Mouse (Mus musculus): Measurements from ENCODE around the gene Lyve1. TPM values are rescaled to one million over a fixed set of nuclear protein-coding genes. Genes with fewer than 3 reads are reported as not detected.
A peak's percentile ranks its signal among the peaks of the same experiment; 100 is the strongest.
"Not testable (repeated sequence)": the region's sequence is repeated elsewhere in the genome, so short reads cannot be mapped to it uniquely, and the experiment has no call there.

The Lyve1 gene
- 1 to 10 TPM; 1.8 to 2.8 TPM for total RNA-seq (2021)
- long read RNA-seq, partial matches to known transcripts, result 0 of 3 reads
- long read RNA-seq, other reads (novel, unspliced or antisense), result 0 of 3 reads

DNA sequence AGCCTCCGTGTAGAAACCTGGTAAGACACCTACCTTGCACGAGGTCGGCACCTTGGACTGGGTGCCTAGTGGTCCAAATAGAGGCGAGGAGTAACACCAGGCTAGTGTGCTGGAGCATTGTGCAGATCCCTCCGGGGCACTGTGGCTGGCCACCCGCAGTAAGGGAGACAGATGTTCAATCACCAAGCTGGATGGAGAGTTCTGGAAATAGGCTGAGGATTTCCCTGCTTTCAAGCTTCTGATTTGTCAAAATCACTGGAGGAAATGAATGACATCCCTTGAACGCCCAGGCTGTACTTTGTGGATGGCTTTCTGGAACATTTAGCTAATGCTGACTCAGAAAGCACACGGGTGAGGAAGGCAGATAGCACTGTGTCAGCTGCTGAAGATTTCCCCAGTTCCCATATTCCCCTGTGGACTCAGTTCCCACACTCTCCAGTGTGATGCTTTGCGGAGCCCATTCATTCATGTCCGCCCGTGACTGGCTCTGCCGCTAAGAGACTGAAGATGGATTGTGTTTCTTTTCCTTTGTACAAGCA is at the start of gene Lyve1:
Gene Lyve1 (minus strand): TSS at position 489 of the 539 bp plus-strand sequence.
- no peak for DNase-seq (ENCODE audit: low spot score in 2 of 2)

GRCm38 (mm10) chr7:110908209-110909144 is 45.4 kb upstream of the Lyve1 start:
- no peak for DNase-seq (ENCODE audit: low spot score in 2 of 2)

DNA sequence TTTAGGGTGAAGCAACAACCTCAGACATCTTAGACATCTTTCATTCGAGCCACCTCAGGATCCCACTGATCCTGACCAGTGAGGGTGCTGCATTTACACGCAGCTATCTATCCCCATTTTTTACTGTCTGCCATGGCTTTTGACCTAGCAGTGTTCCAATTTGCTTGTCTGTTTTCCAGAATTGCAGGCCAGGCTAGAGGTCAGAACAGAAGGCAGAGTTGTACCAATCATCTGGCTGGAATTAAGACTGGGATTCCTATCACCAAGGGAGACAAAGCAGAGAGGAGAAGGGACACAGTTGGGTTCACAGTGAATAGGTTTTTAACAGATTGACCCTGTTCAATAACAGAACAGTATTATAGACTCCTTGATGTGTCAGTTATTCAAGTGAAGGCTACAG is 43.5 kb upstream of the Lyve1 start:
- DNase-seq (ENCODE audit: low spot score in 2 of 2), result no peak

DNA sequence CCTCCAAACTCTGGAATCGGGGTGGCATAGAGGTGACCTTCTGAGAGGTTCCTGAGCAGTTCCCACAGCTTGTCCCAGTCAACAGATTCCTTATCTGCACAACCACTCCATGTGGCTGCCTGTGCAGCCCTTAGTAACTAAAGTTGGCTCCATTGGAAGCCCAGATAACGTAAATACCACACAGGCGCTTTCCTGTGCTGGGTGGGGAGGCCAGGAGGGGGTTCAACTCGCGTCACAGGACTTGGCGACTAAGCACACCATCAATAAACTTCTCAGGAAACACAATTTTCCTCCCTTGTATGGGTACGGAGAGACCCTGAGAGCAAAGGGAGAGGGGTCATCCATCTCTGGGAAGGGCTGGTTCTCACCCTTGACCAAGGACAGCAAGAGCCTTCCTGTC is 40.2 kb upstream of the Lyve1 start:
- no peak for DNase-seq (ENCODE audit: low spot score in 2 of 2)

DNA sequence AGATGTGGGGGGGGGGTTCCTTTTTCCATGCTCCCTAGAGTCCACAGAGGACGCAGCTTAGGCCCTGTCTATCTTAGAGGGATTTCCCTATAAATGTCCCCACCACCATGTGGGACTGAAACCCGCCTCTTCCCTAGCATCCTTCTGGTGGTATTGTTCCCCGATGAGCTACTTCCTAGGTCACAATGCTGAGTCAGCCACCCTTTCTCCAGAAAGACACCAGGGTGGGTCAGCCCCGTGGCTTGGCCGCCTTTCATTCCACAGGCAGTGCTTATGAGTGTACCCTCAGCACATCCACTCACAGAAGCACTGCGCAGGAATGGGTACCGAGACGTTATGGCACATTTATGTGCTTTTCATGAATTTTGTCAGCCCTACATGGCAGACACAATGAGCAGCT is 34.2 kb upstream of the Lyve1 start:
- no peak for DNase-seq (ENCODE audit: low spot score in 2 of 2)

DNA sequence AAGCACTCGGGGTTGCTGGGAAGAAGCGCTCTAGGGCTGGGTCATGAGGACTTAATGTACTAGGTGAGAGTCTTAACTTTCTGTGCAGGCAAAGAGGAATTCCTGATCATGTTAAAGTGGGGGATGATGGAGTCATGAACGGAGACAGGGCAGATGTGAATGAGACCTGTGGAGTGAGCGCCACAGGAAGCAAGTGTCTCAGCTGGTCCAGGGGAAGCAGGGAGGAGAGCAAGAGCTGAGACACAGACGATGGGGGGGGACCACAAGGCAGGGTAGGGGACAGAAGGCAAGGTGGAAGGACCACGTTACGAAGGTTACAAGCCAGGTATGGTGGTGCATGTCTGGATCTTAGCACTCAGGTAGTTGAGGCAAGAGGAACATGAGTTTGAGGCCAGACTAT is 33.4 kb upstream of the Lyve1 start:
- DNase-seq (ENCODE audit: low spot score in 2 of 2), result no peak

DNA sequence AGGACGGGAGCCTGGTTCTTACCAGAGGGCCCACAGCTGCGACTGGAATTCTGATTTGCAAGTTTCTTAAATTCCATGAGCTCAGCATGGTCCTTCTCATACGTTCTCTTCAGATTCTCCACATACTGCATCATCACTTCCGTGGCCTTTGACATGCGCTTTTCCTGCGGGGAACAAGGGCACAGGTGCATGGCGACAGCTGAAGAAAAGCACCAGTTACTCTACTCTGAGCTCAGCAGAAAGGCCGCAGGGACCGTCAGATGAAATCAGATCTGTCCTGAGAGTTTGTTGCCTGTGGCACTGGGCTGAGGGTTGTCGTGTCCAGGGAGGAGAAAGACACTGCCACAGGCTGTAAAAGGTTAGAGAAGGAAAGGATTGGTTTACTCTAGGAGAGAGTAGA is 32.7 kb upstream of the Lyve1 start:
- not testable (repeated sequence) for DNase-seq (ENCODE audit: low spot score in 2 of 2)

DNA sequence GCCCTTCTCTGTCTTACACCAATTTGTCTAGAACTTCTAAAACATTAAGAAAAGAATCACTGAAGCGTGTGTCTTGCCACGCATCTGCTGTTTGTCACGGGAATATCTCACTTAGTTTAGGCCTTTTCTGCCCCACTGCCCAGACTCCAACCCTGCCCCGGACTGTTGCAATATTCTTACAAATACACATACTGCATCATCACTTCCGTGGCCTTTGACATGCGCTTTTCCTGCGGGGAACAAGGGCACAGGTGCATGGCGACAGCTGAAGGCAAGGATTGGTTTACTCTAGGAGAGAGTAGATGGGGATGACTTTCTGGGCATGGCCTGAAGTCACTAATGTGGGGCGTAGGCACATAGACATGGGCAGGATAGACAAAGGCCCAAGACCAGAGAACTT is 31.6 kb upstream of the Lyve1 start:
- DNase-seq (ENCODE audit: low spot score in 2 of 2), result no peak

GRCm38 (mm10) chr7:110893943-110894610 is 31.0 kb upstream of the Lyve1 start:
- no peak for DNase-seq (ENCODE audit: low spot score in 2 of 2)

GRCm38 (mm10) chr7:110891501-110891986 is 28.5 kb upstream of the Lyve1 start:
- DNase-seq (ENCODE audit: low spot score in 2 of 2), result peak; percentile 18 to 25

DNA sequence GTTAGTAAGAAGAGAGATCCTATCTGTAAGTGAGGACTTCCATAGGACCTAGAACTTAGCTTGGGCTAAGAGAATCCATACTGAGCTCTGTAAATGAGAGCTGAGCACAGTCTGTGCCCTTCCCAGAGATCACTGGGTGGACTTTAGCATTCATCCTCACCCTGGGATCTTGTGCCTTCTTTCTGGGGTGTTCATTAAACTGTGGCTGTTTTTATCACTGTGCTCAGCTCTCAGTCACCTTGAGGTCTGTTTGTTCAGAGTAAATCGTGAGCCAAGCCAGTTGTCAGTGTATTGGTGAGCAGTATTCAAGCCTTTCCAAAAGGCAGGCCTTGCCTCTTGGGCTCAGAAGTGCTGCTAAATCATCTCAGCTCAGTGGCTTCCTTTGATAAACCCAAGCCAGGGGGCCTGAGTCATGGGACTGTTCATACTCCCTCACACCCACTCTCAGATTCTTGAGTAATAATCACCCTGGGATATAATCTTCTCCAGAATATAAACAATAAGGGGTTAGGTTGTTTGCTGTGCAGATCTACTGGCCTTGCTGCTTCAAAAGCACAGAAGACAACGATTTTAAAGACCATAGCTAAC is 18.8 kb upstream of the Lyve1 start:
- DNase-seq (ENCODE audit: low spot score in 2 of 2), result no peak

DNA sequence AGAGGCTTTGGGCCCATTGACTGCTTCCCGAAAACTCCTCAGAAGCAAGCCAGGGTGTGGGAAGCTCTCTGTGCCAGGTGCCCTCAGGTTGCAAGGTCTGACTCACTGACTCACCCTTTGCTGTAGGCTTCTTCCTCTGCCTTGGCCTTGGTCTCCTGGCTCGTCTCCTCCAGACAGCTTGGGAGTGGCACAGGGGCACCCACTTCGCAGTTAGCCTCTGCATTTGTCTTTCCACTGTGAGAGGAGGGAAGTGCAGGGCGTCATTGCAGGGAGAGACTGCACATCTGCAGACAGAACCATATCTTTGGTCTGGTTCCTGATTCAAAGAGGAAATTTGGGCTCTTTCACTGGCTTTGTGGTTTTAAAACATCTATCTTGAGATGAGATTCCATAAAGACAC is 15.0 kb upstream of the Lyve1 start:
- DNase-seq (ENCODE audit: low spot score in 2 of 2), result no peak

DNA sequence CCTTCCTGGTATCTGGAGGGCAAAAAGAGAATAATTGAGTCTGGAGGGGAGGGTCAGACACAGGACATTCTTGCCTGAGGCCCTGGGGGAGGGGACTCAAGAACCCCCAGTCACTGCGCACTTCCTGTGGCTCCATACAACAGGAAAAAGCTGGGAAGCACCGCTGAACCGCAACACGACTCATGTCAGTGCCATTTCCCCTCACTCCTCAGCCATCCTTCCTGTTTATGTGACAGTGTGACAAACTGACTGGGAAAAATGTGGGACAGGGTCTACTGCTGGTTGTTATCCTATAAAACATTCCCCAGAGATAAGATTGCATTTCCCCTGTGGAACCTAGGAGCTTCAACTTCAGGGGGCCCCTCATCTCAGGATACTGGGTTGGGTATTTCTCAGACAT is 13.9 kb upstream of the Lyve1 start:
- DNase-seq (ENCODE audit: low spot score in 2 of 2), result no peak

DNA sequence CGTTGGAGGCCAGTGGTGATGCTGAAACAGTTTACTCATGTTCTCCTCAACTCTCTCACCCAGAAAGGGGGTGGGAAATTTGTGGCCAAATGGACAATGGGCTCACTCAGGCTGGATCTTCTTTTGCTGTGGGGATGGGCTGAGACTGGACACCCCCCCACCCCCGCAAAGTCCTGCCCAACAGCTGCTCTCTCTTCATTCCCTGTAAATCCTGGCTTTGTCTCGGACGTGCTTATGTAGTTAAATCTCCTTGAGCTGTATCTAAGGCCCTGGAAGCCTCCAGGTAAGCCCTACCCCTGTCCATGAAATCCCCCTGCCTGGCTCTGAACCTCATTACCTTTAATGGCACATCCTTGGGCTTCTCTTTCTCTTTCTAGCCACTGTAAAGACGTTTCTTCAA is 5.8 kb upstream of the Lyve1 start:
- DNase-seq (ENCODE audit: low spot score in 2 of 2), result no peak

- no peak for DNase-seq (ENCODE audit: low spot score in 2 of 2)
These were observed 4.1 kb upstream of the Lyve1 start for GRCm38 (mm10) chr7:110867116-110867515.

DNA sequence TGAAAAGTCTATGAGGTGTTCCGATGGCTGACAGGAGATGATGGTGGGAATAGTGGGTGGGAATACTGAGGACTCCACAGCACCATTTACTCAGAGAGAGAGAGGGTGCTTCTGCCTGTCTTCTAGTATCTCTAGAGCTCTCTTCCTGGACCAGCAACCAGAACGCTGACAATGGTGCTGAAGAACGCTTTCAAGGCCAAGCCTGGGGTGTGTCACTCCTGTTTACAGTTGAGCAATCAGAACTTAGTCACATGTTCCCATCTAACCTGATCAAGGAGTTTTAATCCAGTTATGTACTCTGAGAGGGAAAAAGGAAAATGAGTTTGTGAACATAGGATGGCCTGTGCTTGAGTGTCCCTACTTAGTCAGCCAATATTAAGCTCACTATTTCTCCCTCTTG is 3.0 kb upstream of the Lyve1 start:
- no peak for DNase-seq (ENCODE audit: low spot score in 2 of 2)

GRCm38 (mm10) chr7:110865570-110865969 is 2.5 kb upstream of the Lyve1 start:
- no peak for DNase-seq (ENCODE audit: low spot score in 2 of 2)

DNA sequence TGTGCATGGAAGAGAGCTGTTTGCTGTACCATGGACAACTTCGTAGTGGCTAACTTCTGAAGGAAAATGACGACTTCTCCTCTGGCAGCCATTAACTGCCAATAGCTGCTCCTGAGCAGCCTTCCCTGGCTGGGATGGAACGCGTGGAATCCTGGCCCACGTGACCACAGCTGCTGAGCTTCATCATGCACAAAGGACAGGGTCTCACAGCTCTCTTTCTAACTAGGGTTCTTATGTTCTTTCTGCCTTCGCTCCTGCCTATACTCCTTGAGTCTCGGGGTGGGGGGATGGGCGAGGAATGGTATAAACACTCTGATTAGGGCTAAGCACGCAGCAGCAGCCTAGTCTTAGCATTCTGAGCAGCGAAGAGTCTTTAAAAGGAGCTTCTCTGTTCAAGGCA is 2.0 kb upstream of the Lyve1 start:
- no peak for DNase-seq (ENCODE audit: low spot score in 2 of 2)

DNA sequence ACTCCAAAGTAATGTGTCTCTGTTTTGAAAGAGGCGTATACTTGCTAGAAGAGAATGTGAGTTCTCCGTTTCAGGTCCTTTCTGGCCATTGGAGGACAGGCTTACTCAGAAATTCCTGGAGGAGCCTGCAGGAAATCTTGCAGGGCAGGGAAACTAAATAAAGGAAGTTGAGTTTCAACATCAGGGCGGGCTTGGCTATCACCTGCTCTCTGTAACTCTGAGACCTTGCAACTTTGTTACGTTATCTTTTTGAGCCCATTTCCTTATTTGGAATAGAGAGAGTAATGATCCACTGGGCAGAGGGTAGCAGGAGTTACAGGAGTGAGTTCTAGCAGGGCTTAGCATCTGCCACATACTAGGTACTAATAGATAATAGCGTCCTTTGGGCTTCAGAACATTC is 2.9 kb downstream of the Lyve1 start:
- no peak for DNase-seq (ENCODE audit: low spot score in 2 of 2)

- DNase-seq (ENCODE audit: low spot score in 2 of 2), result no peak
These were observed 7.4 kb downstream of the Lyve1 start for GRCm38 (mm10) chr7:110855604-110856003.

DNA sequence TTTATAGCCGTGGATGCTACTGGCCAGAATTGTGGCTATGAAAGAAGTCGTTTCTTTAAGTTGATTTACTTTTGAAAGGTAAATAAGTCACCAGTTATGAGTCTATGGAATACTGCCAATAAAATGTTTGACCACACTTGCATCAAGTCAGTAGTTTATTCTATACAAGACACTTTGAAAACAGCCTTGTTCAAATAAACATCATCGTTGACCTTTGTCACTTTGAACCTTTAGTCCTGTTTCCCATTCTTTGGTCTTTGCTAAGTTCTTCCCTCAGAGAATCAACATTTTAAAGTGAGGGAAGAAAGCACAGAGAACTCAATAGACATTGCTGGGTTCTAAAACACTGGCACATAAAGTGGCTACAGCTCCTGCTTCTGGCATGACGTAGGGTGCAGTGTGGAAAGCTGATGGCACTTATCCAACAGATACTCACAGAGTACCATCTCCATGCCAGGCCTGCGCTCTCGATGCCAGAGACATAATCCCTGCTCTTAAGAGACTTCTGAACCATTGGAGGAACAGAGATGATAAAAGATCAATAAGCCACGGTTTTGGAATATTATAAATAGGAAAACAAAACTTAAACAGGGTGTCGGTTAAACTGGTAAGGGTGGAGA is 8.0 kb downstream of the Lyve1 start:
- DNase-seq (ENCODE audit: low spot score in 2 of 2), result peak in 1 of 2 experiments; percentile 23
